Mouse (Mus musculus) intestine, embryonic 14.5 days (tissue): ENCODE results near the gene Rbm48. TPM values are rescaled to one million over a fixed set of nuclear protein-coding genes. Genes with fewer than 3 reads are reported as not detected.

Source experiments
- ATAC-seq: fragments of 200-750 bp; cut with Nextera tagmentation; replicated peaks from 2 replicates; pipeline ENCODE4 v1.8.0; 2017; ENCODE audit warnings: low read depth, moderate number of reproducible peaks, moderate TSS enrichment, moderate library complexity; ENCODE audit not compliant: low FRiP score, low TSS enrichment
- DNase-seq: peaks from one replicate; pipeline ENCODE4 v3.0.0-alpha.2; 2018; ENCODE audit warnings: low spot score
- H3K27ac ChIP-seq: fragments of 300-500 bp; sonication (generic); 2 replicates; pipeline ENCODE4 v1.5.1; 2014; ENCODE audit warnings: low read depth, mild to moderate bottlenecking, control low read depth
- H3K27me3 ChIP-seq: fragments of 300-500 bp; sonication (generic); replicated peaks from 2 replicates; pipeline ENCODE4 v1.6.1; 2014; ENCODE audit warnings: low read length, control low read depth; ENCODE audit not compliant: control insufficient read depth, insufficient read depth
- H3K36me3 ChIP-seq: fragments of 300-500 bp; sonication (generic); 2 replicates; pipeline ENCODE4 v1.6.1; 2014; ENCODE audit warnings: low read length, control low read depth; ENCODE audit not compliant: control insufficient read depth, insufficient read depth
- H3K4me1 ChIP-seq: fragments of 300-500 bp; sonication (generic); replicated peaks from 2 replicates; pipeline ENCODE4 v1.6.1; 2014; ENCODE audit warnings: low read length, control low read depth, mixed read lengths; ENCODE audit not compliant: control insufficient read depth, insufficient read depth
- H3K4me2 ChIP-seq: fragments of 300-500 bp; sonication (generic); 2 replicates; pipeline ENCODE4 v1.6.1; 2014; ENCODE audit warnings: low read length
- H3K4me3 ChIP-seq: fragments of 300-500 bp; sonication (generic); 2 replicates; pipeline ENCODE4 v1.5.1; 2014; ENCODE audit warnings: low read depth, low read length, control low read depth, mixed read lengths
- H3K9ac ChIP-seq: fragments of 300-500 bp; sonication (generic); 2 replicates; pipeline ENCODE4 v1.6.1; 2014; ENCODE audit warnings: mild to moderate bottlenecking, low read length
- H3K9me3 ChIP-seq: fragments of 300-500 bp; sonication (generic); 2 replicates; pipeline ENCODE4 v1.6.1; 2016; ENCODE audit warnings: low read length, control low read depth; ENCODE audit not compliant: control insufficient read depth
- WGBS: fragments of 180-500 bp; shearing (Covaris S2); extraction: QIAGEN DNeasy Blood & Tissue Kit; methylation state at CpG from one replicate; pipeline ENCODE4 v1.1.7; 2014; 5-methylcytosine and 5-hydroxymethylcytosine counted together
- polyA plus RNA-seq: library from polyadenylated mRNA; unstranded; fragments of >200 nt; fragmentation: Nextera tagmentation; extraction: Ambion mirVana; gene quantifications from 2 replicates; pipeline ENCODE4 v1.2.1, GENCODE M21; 2014

Gene Rbm48
- polyA plus RNA-seq, 1 experiment from 2014 or later, result 14.1 TPM

GRCm38 (mm10) chr5:3541871-3542270 lies 54.5 kb downstream of the Rbm48 start:
- Histone ChIP-seq H3K27me3 (no peaks in the 10 kb centered on the region), H3K9me3 (no peaks in the 10 kb centered on the region), H3K4me1 (peaks cover 10% of the 10 kb centered on the region), H3K27ac (no peak overlapping the region), H3K4me2 (no peak overlapping the region), H3K4me3 (no peak overlapping the region), H3K36me3 (no peaks in the 10 kb centered on the region), H3K9ac (no peak overlapping the region)
- DNase-seq, result no peak
- 79% methylated on average over 6 of the region's 6 CpGs for WGBS
- no peak for ATAC-seq

- Histone ChIP-seq H3K4me3 (no peak overlapping the region), H3K4me2 (no peak overlapping the region), H3K4me1 (peaks cover 3% of the 10 kb centered on the region; the same call in 1 of the 2 replicates), H3K27ac (no peak overlapping the region), H3K9me3 (no peaks in the 10 kb centered on the region), H3K36me3 (no peaks in the 10 kb centered on the region), H3K27me3 (no peaks in the 10 kb centered on the region), H3K9ac (no peak overlapping the region)
- ATAC-seq (no peak), DNase-seq (no peak)
- WGBS, result 69% methylated on average over 11 of the region's 11 CpGs
Observed at GRCm38 (mm10) chr5:3538505-3539472, 57.6 kb downstream of the Rbm48 start.

GRCm38 (mm10) chr5:3536592-3537212 lies 59.7 kb downstream of the Rbm48 start:
- DNase-seq (no peak), ATAC-seq (no peak)

More at GRCm38 (mm10) chr5:3536592-3537212, 59.7 kb downstream of the Rbm48 start:
- H3K9ac ChIP-seq, result no peak overlapping the region
- H3K4me3 ChIP-seq, result no peak overlapping the region
- H3K36me3 ChIP-seq, result no peaks in the 10 kb centered on the region
- H3K27me3 ChIP-seq, result no peaks in the 10 kb centered on the region
- 65% methylated on average over 3 of the region's 3 CpGs for WGBS
- H3K9me3 ChIP-seq, result no peaks in the 10 kb centered on the region
- no peak overlapping the region for H3K4me2 ChIP-seq
- no peaks in the 10 kb centered on the region for H3K4me1 ChIP-seq
- H3K27ac ChIP-seq, result no peak overlapping the region

Other genes starting within 250 kb of the Rbm48 start
- gene Fam133b, start 52.8 kb downstream of the Rbm48 start, polyA plus RNA-seq, result 31.2 and 36.7 TPM in 2 replicates
- gene 1700109H08Rik, start 25.0 kb downstream of the Rbm48 start, polyA plus RNA-seq, result 3.5 and 4.4 TPM in 2 replicates
- gene Pex1, start 519 bp downstream of the Rbm48 start, polyA plus RNA-seq, result 16.0 and 17.0 TPM in 2 replicates
- not detected in 2 replicates for gene Tmbim7, start 54.6 kb upstream of the Rbm48 start, polyA plus RNA-seq
- gene Gatad1, start 60.6 kb upstream of the Rbm48 start, polyA plus RNA-seq, result 71.2 and 72.9 TPM in 2 replicates
- gene Ankib1, start 206.3 kb upstream of the Rbm48 start, polyA plus RNA-seq, result 11.4 and 12.4 TPM in 2 replicates
- 37.9 and 48.1 TPM in 2 replicates for gene Krit1, start 206.6 kb upstream of the Rbm48 start, polyA plus RNA-seq
- gene Lrrd1, start 248.6 kb upstream of the Rbm48 start, polyA plus RNA-seq, result not detected in 2 replicates